Mouse (Mus musculus) embryonic facial prominence, embryonic 14.5 days (tissue): ENCODE results near the gene Acads. TPM values are rescaled to one million over a fixed set of nuclear protein-coding genes. Genes with fewer than 3 reads are reported as not detected.

Experiments
- ATAC-seq: fragments of 200-750 bp; cut with Nextera tagmentation; 2 replicates; pipeline ENCODE4 v1.8.0; 2017; ENCODE audit warnings: low read depth, moderate number of reproducible peaks, moderate TSS enrichment
- DNase-seq: peaks from one replicate; pipeline ENCODE4 v3.0.0-alpha.2; 2015; ENCODE audit warnings: low spot score
- H3K27ac ChIP-seq: fragments of 300-500 bp; sonication (generic); replicated peaks from 2 replicates; pipeline ENCODE4 v1.5.1; 2014; ENCODE audit warnings: low read depth, mild to moderate bottlenecking, low read length, moderate library complexity
- H3K27me3 ChIP-seq: fragments of 300-500 bp; sonication (generic); replicated peaks from 2 replicates; pipeline ENCODE4 v1.6.1; 2014; ENCODE audit warnings: low read length; ENCODE audit not compliant: control insufficient read depth, insufficient read depth
- H3K36me3 ChIP-seq: fragments of 300-500 bp; sonication (generic); 2 replicates; pipeline ENCODE4 v1.6.1; 2014; ENCODE audit warnings: low read length, mixed read lengths; ENCODE audit not compliant: control insufficient read depth, insufficient read depth
- H3K4me1 ChIP-seq: fragments of 300-500 bp; sonication (generic); 2 replicates; pipeline ENCODE4 v1.6.1; 2014; ENCODE audit warnings: antibody characterized with exemption, low read length; ENCODE audit not compliant: control insufficient read depth, insufficient read depth
- H3K4me2 ChIP-seq: fragments of 300-500 bp; sonication (generic); 2 replicates; pipeline ENCODE4 v1.6.1; 2014; ENCODE audit warnings: low read depth, mild to moderate bottlenecking, low read length, moderate library complexity, mixed read lengths
- H3K4me3 ChIP-seq: fragments of 300-500 bp; sonication (generic); 2 replicates; pipeline ENCODE4 v1.5.1; 2014; ENCODE audit warnings: low read depth, mild to moderate bottlenecking, low read length
- H3K9ac ChIP-seq: fragments of 300-500 bp; sonication (generic); 2 replicates; pipeline ENCODE4 v1.6.1; 2014; ENCODE audit warnings: low read depth, mild to moderate bottlenecking, low read length, moderate library complexity, mixed read lengths
- H3K9me3 ChIP-seq: fragments of 300-500 bp; sonication (generic); 2 replicates; pipeline ENCODE4 v1.6.1; 2016; ENCODE audit warnings: low read length; ENCODE audit not compliant: control insufficient read depth
- WGBS: fragments of 180-500 bp; shearing (Covaris S2); extraction: QIAGEN DNeasy Blood & Tissue Kit; methylation state at CpG from one replicate; pipeline ENCODE4 v1.1.7; 2014; 5-methylcytosine and 5-hydroxymethylcytosine counted together
- polyA plus RNA-seq: library from polyadenylated mRNA; unstranded; fragments of >200 nt; fragmentation: Nextera tagmentation; extraction: Ambion mirVana; gene quantifications from 2 replicates; pipeline ENCODE4 v1.2.1, GENCODE M21; 2014

The Acads gene
- polyA plus RNA-seq, 1 experiment from 2014 or later = 28.7 TPM

- H3K9me3 ChIP-seq = no peaks in the 10 kb centered on the region
- no peak overlapping the region for H3K27ac ChIP-seq
- WGBS = 84% methylated on average over 5 of the region's 5 CpGs
- no peak overlapping the region for H3K9ac ChIP-seq
- H3K27me3 ChIP-seq = no peaks in the 10 kb centered on the region
- ATAC-seq = no peak
- no peak for DNase-seq
- peaks cover 71% of the 10 kb centered on the region for H3K36me3 ChIP-seq
- no peak overlapping the region for H3K4me2 ChIP-seq
- H3K4me3 ChIP-seq = no peak overlapping the region
- H3K4me1 ChIP-seq = no peaks in the 10 kb centered on the region
These were observed 19.6 kb downstream of the Acads start for GRCm38 (mm10) chr5:115099530-115099929.

- ATAC-seq (no peak), DNase-seq (no peak)
- no peaks in the 10 kb centered on the region for H3K9me3 ChIP-seq
- peaks cover 74% of the 10 kb centered on the region for H3K36me3 ChIP-seq
- no peak within 1 kb of the TSS for H3K27ac ChIP-seq
- H3K27me3 ChIP-seq = no peaks in the 10 kb centered on the region
- no peak within 1 kb of the TSS for H3K9ac ChIP-seq
- no peak within 1 kb of the TSS for H3K4me2 ChIP-seq
- H3K4me1 ChIP-seq = no peaks in the 10 kb centered on the region
- no peak within 1 kb of the TSS for H3K4me3 ChIP-seq
- WGBS = 88% methylated on average over 8 of the region's 8 CpGs
These were observed 21.0 kb downstream of the Acads start, which contains the start of gene Gm10401 for GRCm38 (mm10) chr5:115098195-115098594. Gene Gm10401, minus strand, starts transcription at chr5:115098295.

GRCm38 (mm10) chr5:115091776-115092175 lies 27.4 kb downstream of the Acads start:
- peaks cover 95% of the 10 kb centered on the region for H3K36me3 ChIP-seq
- WGBS = 64% methylated on average over 6 of the region's 6 CpGs

GRCm38 (mm10) chr5:115091015-115091414 lies 28.1 kb downstream of the Acads start:
- Histone ChIP-seq H3K27ac (no peak overlapping the region), H3K4me1 (no peaks in the 10 kb centered on the region), H3K4me2 (no peak overlapping the region), H3K9ac (no peak overlapping the region), H3K9me3 (no peaks in the 10 kb centered on the region), H3K4me3 (no peak overlapping the region), H3K27me3 (no peaks in the 10 kb centered on the region), H3K36me3 (peaks cover 95% of the 10 kb centered on the region)
- ATAC-seq (no peak), DNase-seq (no peak)
- 64% methylated on average over 3 of the region's 3 CpGs for WGBS

More at GRCm38 (mm10) chr5:115091776-115092175, 27.4 kb downstream of the Acads start:
- Histone ChIP-seq H3K27ac (no peak overlapping the region), H3K4me3 (no peak overlapping the region), H3K4me2 (no peak overlapping the region), H3K4me1 (no peaks in the 10 kb centered on the region), H3K9me3 (no peaks in the 10 kb centered on the region), H3K27me3 (no peaks in the 10 kb centered on the region), H3K9ac (no peak overlapping the region)
- DNase-seq = no peak
- no peak for ATAC-seq

- Histone ChIP-seq H3K36me3 (peaks cover 94% of the 10 kb centered on the region), H3K9me3 (no peaks in the 10 kb centered on the region), H3K27me3 (no peaks in the 10 kb centered on the region), H3K27ac (no peak overlapping the region), H3K4me3 (no peak overlapping the region), H3K4me2 (no peak overlapping the region), H3K9ac (no peak overlapping the region), H3K4me1 (no peaks in the 10 kb centered on the region)
- ATAC-seq (no peak), DNase-seq (no peak)
- 97% methylated on average over 5 of the region's 5 CpGs for WGBS
These were observed 29.4 kb downstream of the Acads start for GRCm38 (mm10) chr5:115089592-115090268.

GRCm38 (mm10) chr5:115085675-115086074 lies 33.5 kb downstream of the Acads start:
- 87% methylated on average over 2 of the region's 2 CpGs for WGBS
- H3K27ac ChIP-seq = no peak overlapping the region
- H3K4me3 ChIP-seq = no peak overlapping the region
- no peaks in the 10 kb centered on the region for H3K9me3 ChIP-seq
- ATAC-seq (no peak), DNase-seq (peak; percentile 23)
- no peak overlapping the region for H3K4me2 ChIP-seq
- no peak overlapping the region for H3K9ac ChIP-seq
- H3K27me3 ChIP-seq = no peaks in the 10 kb centered on the region
- no peaks in the 10 kb centered on the region for H3K4me1 ChIP-seq
- H3K36me3 ChIP-seq = peaks cover 92% of the 10 kb centered on the region

- H3K27ac ChIP-seq = no peak overlapping the region
- H3K4me3 ChIP-seq = no peak overlapping the region
- ATAC-seq (no peak), DNase-seq (no peak)
- no peaks in the 10 kb centered on the region for H3K4me1 ChIP-seq
- no peaks in the 10 kb centered on the region for H3K9me3 ChIP-seq
- H3K4me2 ChIP-seq = no peak overlapping the region
- 78% methylated on average over 6 of the region's 6 CpGs for WGBS
- no peaks in the 10 kb centered on the region for H3K27me3 ChIP-seq
- peaks cover 73% of the 10 kb centered on the region for H3K36me3 ChIP-seq
- H3K9ac ChIP-seq = no peak overlapping the region
These were observed 35.7 kb downstream of the Acads start for GRCm38 (mm10) chr5:115083492-115083891.

GRCm38 (mm10) chr5:115081636-115082035 lies 37.5 kb downstream of the Acads start:
- H3K27me3 ChIP-seq = no peaks in the 10 kb centered on the region
- H3K9ac ChIP-seq = no peak overlapping the region
- no peak overlapping the region for H3K4me3 ChIP-seq
- WGBS = 79% methylated on average over 5 of the region's 5 CpGs
- ATAC-seq (no peak), DNase-seq (no peak)
- H3K27ac ChIP-seq = no peak overlapping the region
- H3K36me3 ChIP-seq = peaks cover 63% of the 10 kb centered on the region
- H3K4me2 ChIP-seq = no peak overlapping the region
- H3K9me3 ChIP-seq = no peaks in the 10 kb centered on the region
- H3K4me1 ChIP-seq = no peaks in the 10 kb centered on the region
